In the genomic region with DNA sequence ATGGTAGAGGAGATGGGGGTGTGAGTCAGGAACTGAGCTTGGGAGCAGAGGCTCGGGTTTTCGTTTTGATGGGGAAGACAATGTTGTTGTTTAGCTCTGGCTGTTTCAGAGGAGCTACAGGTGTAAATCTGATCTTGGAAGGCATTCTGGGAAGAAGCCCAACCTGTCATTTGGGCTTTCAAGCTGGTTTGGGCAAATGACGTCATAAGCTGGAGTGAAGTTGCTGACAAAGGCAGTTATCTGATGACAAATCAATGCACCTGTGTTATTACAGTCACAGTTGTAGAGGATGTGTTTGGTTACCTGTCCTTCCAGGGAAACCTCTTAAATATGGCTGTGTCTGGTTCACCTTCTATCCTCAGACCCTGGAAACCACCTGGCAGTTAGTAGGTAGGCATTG, we compare ENCODE assay signal across 14 mouse cellular contexts.
"Had no signal": no experiment of that assay in that cellular context is flagged by ENCODE, and none has a peak within 500 bp of the region (broad histone marks: within the 10 kb centered on the region; RNA-seq: fewer than 3 reads in every experiment).

No protein-coding gene starts in this region.

- H3K36me3 ChIP-seq: midbrain, embryonic 10.5 days; midbrain, embryonic 12.5 days; neural tube, embryonic 12.5 days; stomach, embryonic 15.5 days had no signal

- H3K27me3 ChIP-seq: midbrain, embryonic 12.5 days; neural tube, embryonic 12.5 days; stomach, embryonic 15.5 days had no signal

- H3K9ac ChIP-seq: lung, embryonic 14.5 days; midbrain, embryonic 12.5 days; neural tube, embryonic 12.5 days; stomach, embryonic 15.5 days had no signal

- H3K4me3 ChIP-seq: midbrain, embryonic 10.5 days; midbrain, embryonic 12.5 days; myocyte; neural tube, embryonic 12.5 days; stomach, embryonic 15.5 days had no signal

- H3K27ac ChIP-seq: midbrain, embryonic 10.5 days; midbrain, embryonic 12.5 days; neural tube, embryonic 12.5 days; stomach, embryonic 15.5 days; stomach, postnatal 0 days had no signal

- DNase-seq: lung, embryonic 14.5 days; lung, postnatal 10 days; lung, postnatal 4 days; midbrain, embryonic 14.5 days; right cerebral cortex, postnatal 14 days; thymus, adult 2 months; thymus, postnatal 25 days; thymus, postnatal 4 days had no signal
